Mouse (Mus musculus) myocyte (in vitro differentiated cells): Measurements from ENCODE around the gene Fbxo17. TPM values are rescaled to one million over a fixed set of nuclear protein-coding genes. Genes with fewer than 3 reads are reported as not detected.
"Not testable (repeated sequence)": the region's sequence is repeated elsewhere in the genome, so short reads cannot be mapped to it uniquely, and the experiment has no call there.

ENCODE experiments used
- H3K27me3 ChIP-seq: one replicate; pipeline ENCODE4 v1.6.1; 2011; ENCODE audit not compliant: control insufficient read depth, insufficient read depth, insufficient read length
- H3K36me3 ChIP-seq: one replicate; pipeline ENCODE4 v1.6.1; 2011; ENCODE audit not compliant: control insufficient read depth, insufficient read depth
- H3K4me2 ChIP-seq: one replicate; pipeline ENCODE4 v1.6.1; 2011; ENCODE audit warnings: low read depth, control low read depth
- H3K4me3 ChIP-seq: one replicate; pipeline ENCODE4 v1.5.1; 2011; ENCODE audit warnings: mild to moderate bottlenecking, control low read depth, moderate library complexity
- H3K79me2 ChIP-seq: one replicate; pipeline ENCODE4 v1.6.1; 2011; ENCODE audit not compliant: control insufficient read depth, insufficient read depth
- H3ac ChIP-seq: one replicate; pipeline ENCODE4 v1.6.1; 2011; ENCODE audit not compliant: control insufficient read depth, insufficient read length
- CEBPB ChIP-seq: IDR thresholded peaks from 2 replicates; pipeline ENCODE4 v1.6.1; 2011; ENCODE audit warnings: mild to moderate bottlenecking, moderate library complexity; ENCODE audit not compliant: poor library complexity, insufficient read depth, severe bottlenecking
- E2F4 ChIP-seq: IDR thresholded peaks from one replicate; pipeline ENCODE4 v1.6.1; 2011; ENCODE audit warnings: mild to moderate bottlenecking, control low read depth, moderate library complexity; ENCODE audit not compliant: insufficient read depth
- MAX ChIP-seq: IDR thresholded peaks from one replicate; pipeline ENCODE4 v1.6.1; 2011; ENCODE audit warnings: low read depth, mild to moderate bottlenecking, control low read depth
- MYOD1 ChIP-seq, 3 experiments: IDR thresholded peaks; one replicate each; pipeline ENCODE4 v1.6.1; 2011; ENCODE audit warnings: control low read depth in 2 of 3, low read depth in 2 of 3, mild to moderate bottlenecking in 2 of 3, moderate library complexity in 1 of 3; ENCODE audit not compliant: insufficient read length in 2 of 3, control insufficient read depth in 1 of 3
- MYOG ChIP-seq, 3 experiments: IDR thresholded peaks; one replicate each; pipeline ENCODE4 v1.6.1; 2011; ENCODE audit warnings: control low read depth in 2 of 3, low read depth in 2 of 3, mild to moderate bottlenecking in 2 of 3; ENCODE audit not compliant: insufficient read length in 2 of 3, control insufficient read depth in 1 of 3, insufficient read depth in 1 of 3
- POLR2A ChIP-seq: IDR thresholded peaks from one replicate; pipeline ENCODE4 v1.6.1; 2011; ENCODE audit warnings: low read depth, mild to moderate bottlenecking, control low read depth, moderate library complexity; ENCODE audit not compliant: insufficient read length
- POLR2AphosphoS2 ChIP-seq: IDR thresholded peaks from one replicate; pipeline ENCODE4 v1.6.1; 2011; ENCODE audit warnings: low read depth, control low read depth; ENCODE audit not compliant: insufficient read length
- REST ChIP-seq: IDR thresholded peaks from one replicate; pipeline ENCODE4 v1.6.1; 2011; ENCODE audit warnings: mild to moderate bottlenecking, control low read depth, moderate library complexity; ENCODE audit not compliant: insufficient read depth, insufficient read length
- SRF ChIP-seq: IDR thresholded peaks from one replicate; pipeline ENCODE4 v1.6.1; 2011; ENCODE audit warnings: low read depth; ENCODE audit not compliant: control insufficient read depth, insufficient read length
- TCF12 ChIP-seq: IDR thresholded peaks from one replicate; pipeline ENCODE4 v1.6.1; 2011; ENCODE audit warnings: mild to moderate bottlenecking, control low read depth; ENCODE audit not compliant: poor library complexity, insufficient read depth, severe bottlenecking
- TCF3 ChIP-seq: IDR thresholded peaks from one replicate; pipeline ENCODE4 v1.6.1; 2011; ENCODE audit warnings: low read depth, control low read depth; ENCODE audit not compliant: insufficient read length
- USF1 ChIP-seq: IDR thresholded peaks from one replicate; pipeline ENCODE4 v1.6.1; 2011; ENCODE audit warnings: low read depth, mild to moderate bottlenecking, control low read depth, moderate library complexity
- polyA plus RNA-seq: library from polyadenylated mRNA; unstranded; fragments of >200 nt; fragmentation: generic; extraction: Trizol; gene quantifications from one replicate; pipeline ENCODE4 v1.2.1, GENCODE M21; 2012; ENCODE audit warnings: missing spikeins

Gene Fbxo17
- polyA plus RNA-seq, 1 experiment, result 33.1 TPM

- TF ChIP-seq MYOD1 (IDR thresholded peaks at IDR 0.05; ENCODE audit: control insufficient read depth in 1 of 3, insufficient read length in 2 of 3, low read depth in 2 of 3) (no peak), MYOG (IDR thresholded peaks at IDR 0.05; ENCODE audit: control insufficient read depth in 1 of 3, insufficient read depth in 1 of 3, insufficient read length in 2 of 3, low read depth in 2 of 3) (peak in 1 of 3 experiments; percentile 23)
- H3K4me3 ChIP-seq, result no peak overlapping the region
- H3K4me2 ChIP-seq, result no peak overlapping the region
- peaks cover 12% of the 10 kb centered on the region for H3K27me3 ChIP-seq
- no peaks in the 10 kb centered on the region for H3K36me3 ChIP-seq
- H3K79me2 ChIP-seq, result no peaks in the 10 kb centered on the region
- no peak overlapping the region for H3ac ChIP-seq
Measured at GRCm38 (mm10) chr7:28693321-28693966, 23.2 kb upstream of the Fbxo17 start.

GRCm38 (mm10) chr7:28694423-28694822 is 22.2 kb upstream of the Fbxo17 start:
- H3K4me2 ChIP-seq, result no peak overlapping the region
- no peak overlapping the region for H3K4me3 ChIP-seq

GRCm38 (mm10) chr7:28694966-28695511 is 21.6 kb upstream of the Fbxo17 start:
- Histone ChIP-seq H3K4me3 (no peak overlapping the region), H3K36me3 (no peaks in the 10 kb centered on the region), H3K79me2 (no peaks in the 10 kb centered on the region), H3ac (no peak overlapping the region), H3K27me3 (peaks cover 15% of the 10 kb centered on the region), H3K4me2 (no peak overlapping the region)
- TF ChIP-seq MYOG (IDR thresholded peaks at IDR 0.05; ENCODE audit: control insufficient read depth in 1 of 3, insufficient read depth in 1 of 3, insufficient read length in 2 of 3, low read depth in 2 of 3) (no peak), REST (no peak), SRF (no peak), TCF3 (no peak), POLR2AphosphoS2 (no peak), MAX (no peak), CEBPB (no peak), USF1 (no peak), POLR2A (no peak), E2F4 (no peak), TCF12 (no peak), MYOD1 (IDR thresholded peaks at IDR 0.05; ENCODE audit: control insufficient read depth in 1 of 3, insufficient read length in 2 of 3, low read depth in 2 of 3) (no peak)

More at GRCm38 (mm10) chr7:28694423-28694822, 22.2 kb upstream of the Fbxo17 start:
- Histone ChIP-seq H3K79me2 (no peaks in the 10 kb centered on the region), H3K36me3 (no peaks in the 10 kb centered on the region), H3K27me3 (peaks cover 15% of the 10 kb centered on the region), H3ac (no peak overlapping the region)
- TF ChIP-seq MYOD1 (IDR thresholded peaks at IDR 0.05; ENCODE audit: control insufficient read depth in 1 of 3, insufficient read length in 2 of 3, low read depth in 2 of 3) (no peak), MYOG (IDR thresholded peaks at IDR 0.05; ENCODE audit: control insufficient read depth in 1 of 3, insufficient read depth in 1 of 3, insufficient read length in 2 of 3, low read depth in 2 of 3) (no peak), TCF12 (no peak), SRF (no peak), MAX (no peak), POLR2AphosphoS2 (no peak), USF1 (no peak), TCF3 (no peak), CEBPB (no peak), POLR2A (no peak), REST (no peak), E2F4 (no peak)

- Histone ChIP-seq H3ac (no peak overlapping the region), H3K79me2 (no peaks in the 10 kb centered on the region), H3K4me2 (no peak overlapping the region), H3K36me3 (no peaks in the 10 kb centered on the region), H3K4me3 (no peak overlapping the region), H3K27me3 (peaks cover 9% of the 10 kb centered on the region)
- TF ChIP-seq E2F4 (no peak), POLR2A (no peak), POLR2AphosphoS2 (no peak), CEBPB (no peak), MAX (no peak), USF1 (no peak), REST (no peak), MYOD1 (IDR thresholded peaks at IDR 0.05; ENCODE audit: control insufficient read depth in 1 of 3, insufficient read length in 2 of 3, low read depth in 2 of 3) (no peak), MYOG (IDR thresholded peaks at IDR 0.05; ENCODE audit: control insufficient read depth in 1 of 3, insufficient read depth in 1 of 3, insufficient read length in 2 of 3, low read depth in 2 of 3) (no peak), TCF12 (no peak), TCF3 (no peak), SRF (no peak)
Measured at GRCm38 (mm10) chr7:28697277-28697676, 19.3 kb upstream of the Fbxo17 start.

- no peak for TF ChIP-seq CEBPB
- no peak for TF ChIP-seq MYOG (IDR thresholded peaks at IDR 0.05; ENCODE audit: control insufficient read depth in 1 of 3, insufficient read depth in 1 of 3, insufficient read length in 2 of 3, low read depth in 2 of 3)
- H3K4me3 ChIP-seq, result no peak overlapping the region
- peaks cover 9% of the 10 kb centered on the region for H3K27me3 ChIP-seq
- H3K4me2 ChIP-seq, result no peak overlapping the region
- no peaks in the 10 kb centered on the region for H3K36me3 ChIP-seq
- H3K79me2 ChIP-seq, result no peaks in the 10 kb centered on the region
- no peak overlapping the region for H3ac ChIP-seq
Measured at GRCm38 (mm10) chr7:28700269-28700668, 16.3 kb upstream of the Fbxo17 start.

GRCm38 (mm10) chr7:28701306-28701705 is 15.3 kb upstream of the Fbxo17 start:
- not testable (repeated sequence) for H3K79me2 ChIP-seq, H3K4me3 ChIP-seq, H3K36me3 ChIP-seq, H3ac ChIP-seq, H3K4me2 ChIP-seq, H3K27me3 ChIP-seq
